In genomic region chr5:122422071-122422964, GRCm38 (mm10) we compare ENCODE assay signal across 8 mouse cellular contexts. TPM values are rescaled to one million over a fixed set of nuclear protein-coding genes. Genes with fewer than 3 reads are reported as not detected.
A peak's percentile ranks its signal among the peaks of the same experiment; 100 is the strongest.
DNase-seq lines count a peak whose midpoint lies in the region; ATAC-seq and TF ChIP-seq lines count a peak whose summit lies in the region.

No protein-coding gene starts in this region.

- ATAC-seq in G1E (ENCODE audit: extremely low read depth, insufficient number of reproducible peaks, low FRiP score, poor library complexity, severe bottlenecking), result peak; percentile 40
- peak; percentile 94 for ATAC-seq in forebrain, postnatal 0 days
- peak; percentile 88 for ATAC-seq in lung, embryonic 15.5 days (ENCODE audit: borderline replicate concordance, extremely low read depth, low FRiP score, low TSS enrichment)

- H3K36me3 ChIP-seq in G1E (replicated peaks), result peaks cover 27% of the 10 kb centered on the region
- H3K36me3 ChIP-seq in forebrain, postnatal 0 days (ENCODE audit: insufficient read depth), result no peaks in the 10 kb centered on the region
- H3K36me3 ChIP-seq in lung, embryonic 15.5 days, result no peaks in the 10 kb centered on the region

- H3K9ac ChIP-seq in forebrain, postnatal 0 days, result peak overlapping the region; percentile 81
- peak overlapping the region; percentile 95 for H3K9ac ChIP-seq in lung, embryonic 15.5 days

- no peaks in the 10 kb centered on the region for H3K27me3 ChIP-seq in G1E (ENCODE audit: insufficient read depth, low read length)
- H3K27me3 ChIP-seq in forebrain, postnatal 0 days (ENCODE audit: insufficient read depth, low read length), result no peaks in the 10 kb centered on the region
- no peaks in the 10 kb centered on the region for H3K27me3 ChIP-seq in lung, embryonic 15.5 days

- peak; percentile 81 for DNase-seq in G1E (ENCODE audit: low spot score)
- peak; percentile 83 to 89 for DNase-seq in cerebellum, adult 18-20 months
- DNase-seq in forebrain, postnatal 0 days, result peak; percentile 95
- DNase-seq in heart, postnatal 4 days, result peak; percentile 94
- DNase-seq in layer of hippocampus, adult 8-10 months (ENCODE audit: low spot score in 2 of 2), result peak; percentile 79 to 88
- DNase-seq in ovary, adult 18-20 months (ENCODE audit: low spot score), result peak; percentile 65
- DNase-seq in thymus, postnatal 0 days (ENCODE audit: low spot score), result peak; percentile 90

- H3K4me1 ChIP-seq in G1E (ENCODE audit: insufficient read depth, low read depth, low read length), result peaks cover 36% of the 10 kb centered on the region
- H3K4me1 ChIP-seq in forebrain, postnatal 0 days (ENCODE audit: insufficient read depth), result 0 out of 2 replicates have a peak, but pooled peaks cover 9% of the 10 kb centered on the region
- peaks cover 23% of the 10 kb centered on the region for H3K4me1 ChIP-seq in lung, embryonic 15.5 days

- peak overlapping the region; percentile 95 for H3K4me3 ChIP-seq in G1E (ENCODE audit: low read depth, low read length)
- H3K4me3 ChIP-seq in forebrain, postnatal 0 days (ENCODE audit: low read depth, low read length), result peak overlapping the region; percentile 96
- H3K4me3 ChIP-seq in lung, embryonic 15.5 days, result peak overlapping the region; percentile 95

- 2% methylated on average over 73 of the region's 73 CpGs for WGBS in forebrain, postnatal 0 days
- under 1% methylated on average over 73 of the region's 73 CpGs for WGBS in lung, embryonic 15.5 days

- H3K4me2 ChIP-seq in forebrain, postnatal 0 days (ENCODE audit: low read depth), result peak overlapping the region; percentile 76
- peak overlapping the region; percentile 85 for H3K4me2 ChIP-seq in lung, embryonic 15.5 days

- peak overlapping the region; percentile 90 for H3K27ac ChIP-seq in forebrain, postnatal 0 days (ENCODE audit: low read depth, low read length)
- H3K27ac ChIP-seq in lung, embryonic 15.5 days, result peak overlapping the region; percentile 90

- no peaks in the 10 kb centered on the region for H3K9me3 ChIP-seq in G1E (replicated peaks)
- H3K9me3 ChIP-seq in forebrain, postnatal 0 days (ENCODE audit: low read length), result no peaks in the 10 kb centered on the region
- H3K9me3 ChIP-seq in lung, embryonic 15.5 days, result no peaks in the 10 kb centered on the region

- TF ChIP-seq CTCF in G1E (IDR thresholded peaks at IDR 0.05; ENCODE audit: low read depth, low read length), result no peak
- TF ChIP-seq CTCF in forebrain, postnatal 0 days (IDR thresholded peaks at IDR 0.05; ENCODE audit: low read depth), result peak; percentile 43; the same call in 1 of the 2 replicates

RNA-seq across cellular contexts. Expression of gene Anapc7, which starts 0.8 kb away (rescaled TPM):
- total RNA-seq in G1E (2014; fragmentation: Nextera tagmentation), result 24.5 and 25.2 TPM in 2 replicates
- 26.1 and 34.2 TPM in 2 replicates for total RNA-seq in G1E (2017)
- polyA plus RNA-seq in G1E (2012), result 14.7 and 21.8 TPM in 2 replicates
- total RNA-seq in forebrain, postnatal 0 days (2014; rRNA removed), result 30.2 and 33.0 TPM in 2 replicates
- 37.5 and 42.0 TPM in 2 replicates for polyA plus RNA-seq in forebrain, postnatal 0 days (2015; fragmentation: Nextera tagmentation; extraction: Ambion mirVana)
- total RNA-seq in heart, postnatal 4 days (2021), result 10 to 100 TPM; 47.0 to 48.7 TPM
- total RNA-seq in layer of hippocampus, adult 8-10 months (2022), result 10 to 100 TPM; 33.0 to 39.2 (median 36.3) TPM
- polyA plus RNA-seq in lung, embryonic 15.5 days (2015; fragmentation: Nextera tagmentation; extraction: Ambion mirVana), result 43.9 and 46.2 TPM in 2 replicates
- polyA plus RNA-seq in thymus, postnatal 0 days (2015; fragmentation: Nextera tagmentation; extraction: Ambion mirVana), result 36.5 and 39.7 TPM in 2 replicates

RNA-seq across cellular contexts. Expression of gene Arpc3, which starts 30.6 kb away (rescaled TPM):
- total RNA-seq in G1E (2014; fragmentation: Nextera tagmentation) (104 and 112 TPM in 2 replicates), G1E (2017) (708 and 715 TPM in 2 replicates)
- 31.1 and 47.6 TPM in 2 replicates for polyA plus RNA-seq in G1E (2012)
- 234 and 357 TPM in 2 replicates for total RNA-seq in forebrain, postnatal 0 days (2014; rRNA removed)
- 171 and 225 TPM in 2 replicates for polyA plus RNA-seq in forebrain, postnatal 0 days (2015; fragmentation: Nextera tagmentation; extraction: Ambion mirVana)
- total RNA-seq in heart, postnatal 4 days (2021), result 100 to 1,000 TPM; 138 to 141 TPM
- total RNA-seq in layer of hippocampus, adult 8-10 months (2022), result 100 to 1,000 TPM; 232 to 259 (median 252) TPM
- 152 and 160 TPM in 2 replicates for polyA plus RNA-seq in lung, embryonic 15.5 days (2015; fragmentation: Nextera tagmentation; extraction: Ambion mirVana)
- polyA plus RNA-seq in thymus, postnatal 0 days (2015; fragmentation: Nextera tagmentation; extraction: Ambion mirVana), result 238 TPM in 2 replicates

RNA-seq across cellular contexts. Expression of gene Fam216a, which starts 50.2 kb away (rescaled TPM):
- total RNA-seq in G1E (2014; fragmentation: Nextera tagmentation) (46.5 and 61.5 TPM in 2 replicates), G1E (2017) (53.4 and 61.1 TPM in 2 replicates)
- polyA plus RNA-seq in G1E (2012), result 69.9 and 93.7 TPM in 2 replicates
- 136 and 141 TPM in 2 replicates for total RNA-seq in forebrain, postnatal 0 days (2014; rRNA removed)
- 147 and 150 TPM in 2 replicates for polyA plus RNA-seq in forebrain, postnatal 0 days (2015; fragmentation: Nextera tagmentation; extraction: Ambion mirVana)
- total RNA-seq in heart, postnatal 4 days (2021), result 10 to 100 TPM; 21.9 to 24.1 TPM
- 10 to 100 TPM; 70.9 to 74.0 (median 72.8) TPM for total RNA-seq in layer of hippocampus, adult 8-10 months (2022)
- polyA plus RNA-seq in lung, embryonic 15.5 days (2015; fragmentation: Nextera tagmentation; extraction: Ambion mirVana), result 72.4 and 74.9 TPM in 2 replicates
- 91.0 and 92.1 TPM in 2 replicates for polyA plus RNA-seq in thymus, postnatal 0 days (2015; fragmentation: Nextera tagmentation; extraction: Ambion mirVana)

RNA-seq across cellular contexts. Expression of gene Gpn3, which starts 50.6 kb away (rescaled TPM):
- 55.2 and 59.0 TPM in 2 replicates for total RNA-seq in G1E (2014; fragmentation: Nextera tagmentation)
- 52.6 and 55.2 TPM in 2 replicates for total RNA-seq in G1E (2017)
- 46.4 and 48.8 TPM in 2 replicates for polyA plus RNA-seq in G1E (2012)
- 31.2 and 37.6 TPM in 2 replicates for total RNA-seq in forebrain, postnatal 0 days (2014; rRNA removed)
- polyA plus RNA-seq in forebrain, postnatal 0 days (2015; fragmentation: Nextera tagmentation; extraction: Ambion mirVana), result 41.0 and 44.2 TPM in 2 replicates
- total RNA-seq in heart, postnatal 4 days (2021), result 10 to 100 TPM; 20.5 to 21.5 TPM
- total RNA-seq in layer of hippocampus, adult 8-10 months (2022), result 10 to 100 TPM; 20.7 to 29.4 (median 27.1) TPM
- polyA plus RNA-seq in lung, embryonic 15.5 days (2015; fragmentation: Nextera tagmentation; extraction: Ambion mirVana), result 70.5 and 70.7 TPM in 2 replicates
- polyA plus RNA-seq in thymus, postnatal 0 days (2015; fragmentation: Nextera tagmentation; extraction: Ambion mirVana), result 91.2 and 93.3 TPM in 2 replicates

Comparison
In these comparisons a context has a peak if more than half of its experiments do, and no peak if none do; other contexts are left out.
1. Peak in every context shown above with its lines: DNase-seq, ATAC-seq, H3K4me3 ChIP-seq and H3K27ac ChIP-seq.
2. ATAC-seq: peak in every context shown above with its lines; median percentile 94 in forebrain, postnatal 0 days; 88 in lung, embryonic 15.5 days; 40 in G1E.